Mouse (Mus musculus) heart, adult 2 months (tissue): ENCODE measurements around the gene Foxo1. TPM values are rescaled to one million over a fixed set of nuclear protein-coding genes. Genes with fewer than 3 reads are reported as not detected.

ENCODE experiments used
- DNase-seq, 2 experiments: peaks; one replicate each; pipeline ENCODE4 v3.0.0; 2021
- H3K27ac ChIP-seq: fragments of 200-600 bp; 2 replicates; pipeline ENCODE4 v1.8.1; 2022
- H3K27me3 ChIP-seq: fragments of 200-500 bp; 2 replicates; pipeline ENCODE4 v1.6.1; 2012; ENCODE audit warnings: mild to moderate bottlenecking, low read length, inconsistent platforms, mixed read lengths; ENCODE audit not compliant: control insufficient read depth, insufficient read depth
- H3K36me3 ChIP-seq: fragments of 200-500 bp; 2 replicates; pipeline ENCODE4 v1.6.1; 2012; ENCODE audit warnings: low read length, inconsistent platforms; ENCODE audit not compliant: control insufficient read depth, insufficient read depth
- H3K4me1 ChIP-seq: fragments of 200-500 bp; 2 replicates; pipeline ENCODE4 v1.6.1; 2011; ENCODE audit warnings: low read length; ENCODE audit not compliant: control insufficient read depth, insufficient read depth
- H3K4me3 ChIP-seq: fragments of 200-600 bp; 2 replicates; pipeline ENCODE4 v1.8.1; 2022
- H3K79me2 ChIP-seq: fragments of 200-500 bp; replicated peaks from 2 replicates; pipeline ENCODE4 v1.6.1; 2012; ENCODE audit warnings: mild to moderate bottlenecking, inconsistent platforms, low read length, moderate library complexity, mixed read lengths; ENCODE audit not compliant: control insufficient read depth, insufficient read depth
- H3K9ac ChIP-seq: fragments of 200-500 bp; 2 replicates; pipeline ENCODE4 v1.6.1; 2012; ENCODE audit warnings: low read depth, mild to moderate bottlenecking, control low read depth, inconsistent platforms, low read length, mixed read lengths
- CTCF ChIP-seq: fragments of 200-600 bp; IDR thresholded peaks from 2 replicates; pipeline ENCODE4 v1.8.1; 2022; ENCODE audit warnings: antibody characterized with exemption, mild to moderate bottlenecking, moderate library complexity
- EP300 ChIP-seq: fragments of 200-500 bp; IDR thresholded peaks from 2 replicates; pipeline ENCODE4 v1.6.1; 2011; ENCODE audit warnings: low read depth, low read length, control low read depth; ENCODE audit not compliant: insufficient read depth
- POLR2A ChIP-seq: fragments of 200-500 bp; IDR thresholded peaks from 2 replicates; pipeline ENCODE4 v1.6.1; 2011; ENCODE audit warnings: mild to moderate bottlenecking, low read depth, low read length, control low read depth; ENCODE audit not compliant: insufficient read depth
- whole genome bisulfite sequencing: fragments of 180-500 bp; shearing (Covaris S2); methylation state at CpG from one replicate; pipeline ENCODE4 v1.1.7; 2018; 5-methylcytosine and 5-hydroxymethylcytosine counted together
- intact Hi-C: fragments of 180-260 bp; cut with DNase I; formaldehyde crosslinking; loops from one replicate; pipeline ENCODE4 v1.15.1; 2025
- polyA plus RNA-seq: library from polyadenylated mRNA; depleted of rRNA; stranded (reverse); fragments of >200 nt; gene quantifications from 2 replicates; pipeline ENCODE4 v1.2.3, GENCODE M21; 2012
- total RNA-seq, 2 experiments: library from RNA; stranded (reverse); gene quantifications; 2 replicates each; pipeline ENCODE4 v1.2.3; 2021

The Foxo1 gene
- total and polyA plus RNA-seq, 3 experiments = 7.7 to 12.9 (median 12.2) TPM

- Histone ChIP-seq H3K79me2 (no peaks in the 10 kb centered on the region), H3K27me3 (no peaks in the 10 kb centered on the region), H3K9ac (no peak overlapping the region), H3K4me3 (no peak overlapping the region), H3K27ac (no peak overlapping the region), H3K36me3 (no peaks in the 10 kb centered on the region), H3K4me1 (peaks cover 3% of the 10 kb centered on the region; the same call in 1 of the 2 replicates)
- peak; percentile 78 for TF ChIP-seq CTCF
- TF ChIP-seq POLR2A = no peak
- 0 out of 2 replicates have a peak, but pooled peaks have one; percentile 36 for TF ChIP-seq EP300
- intact Hi-C loops = loop anchor here (2.0 to 10.0 kb wide), 2 partner anchors 751 to 1191 kb away; no protein-coding TSS in a partner anchor
- peak in 1 of 2 experiments; percentile 42 for DNase-seq
- 41% methylated on average over 14 of the region's 14 CpGs for WGBS
Measured at GRCm38 (mm10) chr3:52253656-52254461, 14.3 kb upstream of the Foxo1 start.

- peaks cover 3% of the 10 kb centered on the region; the same call in 1 of the 2 replicates for H3K4me1 ChIP-seq
- no peak for DNase-seq
- H3K27ac ChIP-seq = no peak overlapping the region
- no peak overlapping the region for H3K9ac ChIP-seq
- 41% methylated on average over 2 of the region's 2 CpGs for WGBS
- H3K27me3 ChIP-seq = no peaks in the 10 kb centered on the region
- TF ChIP-seq POLR2A (no peak), EP300 (no peak)
- H3K79me2 ChIP-seq = no peaks in the 10 kb centered on the region
- intact Hi-C loops = loop anchor here (2.0 to 10.0 kb wide), 2 partner anchors 750 to 1190 kb away; no protein-coding TSS in a partner anchor
- no peaks in the 10 kb centered on the region for H3K36me3 ChIP-seq
- H3K4me3 ChIP-seq = no peak overlapping the region
Measured at GRCm38 (mm10) chr3:52254496-52254895, 13.6 kb upstream of the Foxo1 start.

GRCm38 (mm10) chr3:52257782-52258441, 10.2 kb upstream of the Foxo1 start:
- peak; percentile 76 to 78 for DNase-seq
- Histone ChIP-seq H3K4me1 (peaks cover 3% of the 10 kb centered on the region; the same call in 1 of the 2 replicates), H3K36me3 (no peaks in the 10 kb centered on the region), H3K27me3 (no peaks in the 10 kb centered on the region), H3K27ac (peak overlapping the region; percentile 58), H3K4me3 (peak overlapping the region; percentile 52), H3K9ac (peak overlapping the region; percentile 47), H3K79me2 (no peaks in the 10 kb centered on the region)
- WGBS = 5% methylated on average over 18 of the region's 18 CpGs
- intact Hi-C loops = loop anchor here (2.0 to 10.0 kb wide), 3 partner anchors 587 to 1187 kb away; no protein-coding TSS in a partner anchor
- TF ChIP-seq EP300 (0 out of 2 replicates have a peak, but pooled peaks have one; percentile 24), POLR2A (no peak), CTCF (peak; percentile 82)

GRCm38 (mm10) chr3:52258532-52258931, 9.6 kb upstream of the Foxo1 start:
- peak; percentile 68 to 80 for DNase-seq
- WGBS = 11% methylated on average over 3 of the region's 3 CpGs
- intact Hi-C loops = loop anchor here (2.0 to 10.0 kb wide), 2 partner anchors 716 to 1186 kb away; no protein-coding TSS in a partner anchor
- Histone ChIP-seq H3K4me3 (peak overlapping the region; percentile 52), H3K27ac (no peak overlapping the region), H3K79me2 (no peaks in the 10 kb centered on the region), H3K27me3 (no peaks in the 10 kb centered on the region), H3K4me1 (peaks cover 3% of the 10 kb centered on the region; the same call in 1 of the 2 replicates), H3K36me3 (no peaks in the 10 kb centered on the region), H3K9ac (no peak overlapping the region)
- TF ChIP-seq EP300 (no peak), POLR2A (no peak), CTCF (no peak)

GRCm38 (mm10) chr3:52262431-52263161, 5.5 kb upstream of the Foxo1 start:
- 44% methylated on average over 13 of the region's 13 CpGs for whole genome bisulfite sequencing
- peaks cover 3% of the 10 kb centered on the region; the same call in 1 of the 2 replicates for H3K4me1 ChIP-seq
- no peak overlapping the region for H3K27ac ChIP-seq
- no peak overlapping the region for H3K4me3 ChIP-seq
- H3K9ac ChIP-seq = no peak overlapping the region
- H3K36me3 ChIP-seq = no peaks in the 10 kb centered on the region
- no peaks in the 10 kb centered on the region for H3K79me2 ChIP-seq
- TF ChIP-seq POLR2A (no peak), CTCF (peak; percentile 100; the same call in 1 of the 2 replicates), EP300 (peak; percentile 97)
- H3K27me3 ChIP-seq = no peaks in the 10 kb centered on the region
- DNase-seq = peak; percentile 75 to 87
- intact Hi-C loops = loop anchor here (1.0 kb wide), 2 partner anchors 496 to 582 kb away; no protein-coding TSS in a partner anchor
